Comparison of ENCODE assay signal across 8 mouse cellular contexts in the genomic region with DNA sequence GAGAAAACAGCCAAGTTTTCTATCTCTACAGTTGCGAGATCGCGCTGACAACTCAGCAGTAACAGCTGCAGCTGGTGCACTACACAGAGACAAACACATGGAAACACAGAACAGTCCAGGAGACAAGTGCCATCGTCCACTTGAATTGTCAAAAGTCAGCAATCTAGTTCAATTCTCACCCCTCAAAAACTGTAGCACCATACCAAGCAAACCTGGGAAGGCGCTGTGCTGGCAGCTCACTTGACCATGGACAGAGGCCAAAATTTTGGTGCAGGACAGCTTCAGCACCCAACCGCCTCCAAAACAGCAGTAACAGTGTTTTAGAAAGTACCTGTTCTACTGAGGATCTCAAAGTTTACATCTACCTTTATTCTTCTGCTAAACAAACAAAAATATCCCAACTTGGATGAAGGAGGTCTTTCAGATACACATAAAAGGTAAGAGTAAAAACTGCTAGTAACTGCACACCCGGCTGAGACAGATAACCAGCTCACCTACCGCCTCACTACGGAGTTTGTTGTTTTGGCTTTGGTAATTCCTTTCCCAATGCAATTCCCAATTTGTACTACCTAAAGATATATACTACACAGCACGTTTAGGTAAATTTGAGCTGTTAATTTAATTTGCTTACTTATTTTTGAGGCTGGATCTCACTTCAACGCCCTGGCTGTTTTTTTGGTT. TPM values are rescaled to one million over a fixed set of nuclear protein-coding genes. Genes with fewer than 3 reads are reported as not detected.
DNase-seq lines count a peak whose midpoint lies in the region; ATAC-seq and TF ChIP-seq lines count a peak whose summit lies in the region.

No protein-coding gene starts in this region.

- TF ChIP-seq CTCF in cerebellum, adult 2 months (IDR thresholded peaks at IDR 0.05; ENCODE audit: borderline replicate concordance, insufficient read depth, low read depth, low read length): no peak
- TF ChIP-seq CTCF in kidney, adult 2 months (conservative IDR thresholded peaks at IDR 0.05; ENCODE audit: insufficient read depth, insufficient read length, low read depth, low read length): peak; percentile 38; the same call in 1 of the 2 replicates
- TF ChIP-seq CTCF in lung, embryonic 14.5 days (IDR thresholded peaks at IDR 0.05; ENCODE audit: low read depth): no peak

- peak; percentile 50 for DNase-seq in cerebellum, adult 11 months
- peak; percentile 67 to 72 for DNase-seq in cerebellum, adult 2 months
- DNase-seq in gastrocnemius, postnatal 36 days: peak; percentile 55 to 64
- DNase-seq in kidney, adult 2 months: peak; percentile 85
- DNase-seq in lung, embryonic 14.5 days: peak; percentile 43
- DNase-seq in skeletal muscle tissue, adult 2 months (ENCODE audit: low read depth, low spot score): peak; percentile 88
- DNase-seq in c-Kit-positive CD71-positive TER-119-positive erythroid progenitor cells, embryonic 14.5 days (ENCODE audit: low spot score): no peak

- peak overlapping the region; percentile 76 for H3K4me2 ChIP-seq in lung, embryonic 14.5 days

- no peak for ATAC-seq in cerebellum, adult (ENCODE audit: insufficient number of reproducible peaks, low FRiP score, low TSS enrichment)
- ATAC-seq in lung, embryonic 14.5 days (ENCODE audit: insufficient read depth): no peak

- H3K4me1 ChIP-seq in cerebellum, adult 2 months (ENCODE audit: control insufficient read depth, insufficient read depth, low read length): no peaks in the 10 kb centered on the region
- peaks cover 7% of the 10 kb centered on the region; the same call in 1 of the 2 replicates for H3K4me1 ChIP-seq in kidney, adult 2 months (ENCODE audit: control insufficient read depth, insufficient read depth, low read length)
- peaks cover 6% of the 10 kb centered on the region for H3K4me1 ChIP-seq in lung, embryonic 14.5 days (ENCODE audit: insufficient read depth)

- intact Hi-C loops in gastrocnemius, postnatal 36 days (cut with DNase I): loop anchor here (1.0 to 2.0 kb wide), 2 partner anchors 77 to 113 kb away; no protein-coding TSS in a partner anchor

- TF ChIP-seq POLR2A in cerebellum, adult 2 months (IDR thresholded peaks at IDR 0.05; ENCODE audit: borderline replicate concordance, insufficient read depth, low read length): no peak
- TF ChIP-seq POLR2A in kidney, adult 2 months (IDR thresholded peaks at IDR 0.05; ENCODE audit: low read depth, low read length): no peak

- H3K27me3 ChIP-seq in cerebellum, adult 2 months (ENCODE audit: control insufficient read depth, insufficient read depth, low read length): no peaks in the 10 kb centered on the region
- no peaks in the 10 kb centered on the region for H3K27me3 ChIP-seq in kidney, adult 2 months (replicated peaks; ENCODE audit: control insufficient read depth, insufficient read depth, low read length)
- H3K27me3 ChIP-seq in lung, embryonic 14.5 days (ENCODE audit: insufficient read depth, low read length): no peaks in the 10 kb centered on the region

- no peak overlapping the region for H3K27ac ChIP-seq in cerebellum, adult 2 months (ENCODE audit: insufficient read depth, low read length)
- peak overlapping the region; percentile 15; the same call in 1 of the 2 replicates for H3K27ac ChIP-seq in kidney, adult 2 months (ENCODE audit: insufficient read depth, low read depth, low read length)
- H3K27ac ChIP-seq in lung, embryonic 14.5 days (ENCODE audit: low read depth): no peak overlapping the region

- no peaks in the 10 kb centered on the region for H3K9me3 ChIP-seq in lung, embryonic 14.5 days (ENCODE audit: low read depth, low read length)

- WGBS in cerebellum, adult 2 months: 21% methylated on average over 11 of the region's 11 CpGs
- 44% methylated on average over 11 of the region's 11 CpGs for WGBS in kidney, adult 2 months
- 65% methylated on average over 11 of the region's 11 CpGs for WGBS in lung, embryonic 14.5 days

- peaks cover 4% of the 10 kb centered on the region for H3K36me3 ChIP-seq in kidney, adult 2 months (ENCODE audit: control insufficient read depth, insufficient read depth, low read length)
- peaks cover 9% of the 10 kb centered on the region; the same call in 1 of the 2 replicates for H3K36me3 ChIP-seq in lung, embryonic 14.5 days (ENCODE audit: insufficient read depth)

- no peak overlapping the region for H3K9ac ChIP-seq in lung, embryonic 14.5 days

- peak overlapping the region; percentile 47 for H3K4me3 ChIP-seq in cerebellum, adult 2 months (replicated peaks; ENCODE audit: insufficient read depth, low read depth, low read length)
- H3K4me3 ChIP-seq in kidney, adult 2 months (ENCODE audit: insufficient read depth, low read depth, low read length): no peak overlapping the region
- 0 out of 2 replicates have a peak overlapping the region, but pooled peaks have one; percentile 76 for H3K4me3 ChIP-seq in lung, embryonic 14.5 days (ENCODE audit: low read depth, low read length)

RNA-seq across cellular contexts. Expression of gene Gpcpd1, which starts 11.6 kb away (rescaled TPM):
- polyA plus RNA-seq in cerebellum, adult 2 months (2012; rRNA removed): 81.5 and 88.2 TPM in 2 replicates
- 100 to 1,000 TPM; 182 to 223 TPM for total RNA-seq in gastrocnemius, postnatal 36 days (2021)
- polyA plus RNA-seq in kidney, adult 2 months (2012; rRNA removed): 5.3 and 6.1 TPM in 2 replicates
- polyA plus RNA-seq in lung, embryonic 14.5 days (2014; fragmentation: Nextera tagmentation; extraction: Ambion mirVana): 33.1 and 39.7 TPM in 2 replicates
